Mouse (Mus musculus) 3T3-L1 (cell line): ENCODE data around the gene Scrn2.
A peak's percentile ranks its signal among the peaks of the same experiment; 100 is the strongest.

Source experiments
- DNase-seq: peaks from one replicate; pipeline ENCODE4 v3.0.0-alpha.2; 2015; ENCODE audit warnings: low read depth, low spot score

Gene Scrn2

GRCm38 (mm10) chr11:97050216-97050943 lies 20.6 kb downstream of the Scrn2 start, which contains the start of gene Osbpl7:
Gene Osbpl7, plus strand, starts transcription at chr11:97050628.
- DNase-seq, result peak; percentile 49

GRCm38 (mm10) chr11:97050944-97051586 lies 21.3 kb downstream of the Scrn2 start:
- DNase-seq, result no peak

DNA sequence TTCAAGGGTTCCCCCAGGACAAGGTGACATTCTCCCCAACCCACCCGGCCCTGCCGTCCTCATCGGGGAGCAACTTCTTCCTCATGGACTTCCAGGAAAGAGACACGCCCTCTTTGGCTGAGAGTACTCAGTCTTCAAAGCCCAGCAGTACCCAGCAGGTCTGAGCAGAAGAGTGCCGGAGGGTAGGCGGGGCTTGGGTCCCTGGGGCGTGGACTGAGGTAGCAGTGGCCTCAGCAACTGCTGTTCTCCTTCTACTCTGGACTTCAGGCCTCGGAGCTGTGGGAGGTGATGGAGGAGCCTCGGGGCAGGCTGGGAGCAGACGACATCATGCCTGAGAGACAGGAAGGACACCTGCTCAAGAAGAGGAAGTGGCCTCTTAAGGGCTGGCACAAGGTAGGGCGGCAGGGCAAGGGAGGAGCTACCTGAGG lies 22.5 kb downstream of the Scrn2 start:
- no peak for DNase-seq

- no peak for DNase-seq
Observed at GRCm38 (mm10) chr11:97063274-97063920, 33.7 kb downstream of the Scrn2 start.

GRCm38 (mm10) chr11:97063921-97064295 lies 34.2 kb downstream of the Scrn2 start:
- DNase-seq, result no peak

GRCm38 (mm10) chr11:97065538-97066295 lies 36.0 kb downstream of the Scrn2 start:
- peak; percentile 88 for DNase-seq

GRCm38 (mm10) chr11:97066656-97067360 lies 37.1 kb downstream of the Scrn2 start:
- DNase-seq, result no peak

DNA sequence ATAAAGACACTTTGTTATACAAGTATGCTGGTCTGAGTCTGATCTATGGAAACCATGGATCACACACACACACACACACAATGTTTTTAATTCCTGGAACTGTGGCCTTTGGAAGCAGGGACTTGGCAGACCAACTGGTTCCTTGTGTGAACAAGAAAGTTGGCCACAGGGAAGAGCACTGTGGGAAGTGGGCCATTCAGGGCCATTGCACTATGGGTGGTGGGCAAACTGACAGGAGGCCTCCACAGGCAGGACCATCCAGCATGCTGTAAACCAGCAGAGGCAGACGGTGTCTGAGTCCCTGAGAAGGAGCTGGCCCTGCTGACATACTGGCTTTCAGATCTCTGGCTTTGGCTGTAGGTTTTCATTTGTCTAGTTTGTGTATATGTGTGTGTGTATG lies 39.6 kb downstream of the Scrn2 start:
- DNase-seq, result no peak

- no peak for DNase-seq
Observed at GRCm38 (mm10) chr11:97069770-97070169, 40.0 kb downstream of the Scrn2 start.

DNA sequence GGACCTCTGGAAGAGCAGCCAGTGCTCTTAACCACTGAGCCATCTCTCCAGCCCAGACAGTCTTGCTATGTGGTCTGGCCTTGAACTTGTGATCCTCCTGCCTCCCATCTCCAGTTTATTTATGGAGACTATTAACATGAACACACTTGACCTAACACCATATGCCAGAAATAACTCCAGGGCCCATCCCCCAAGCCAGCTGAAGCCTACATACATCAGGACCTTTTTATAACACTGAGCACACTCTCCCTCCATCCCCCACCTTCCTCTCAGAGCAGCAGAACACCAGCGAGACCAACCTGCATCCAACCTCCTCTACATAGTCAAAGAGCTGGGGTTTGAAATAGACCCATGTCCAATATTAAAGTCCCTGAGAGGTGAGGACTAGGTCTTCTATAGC lies 41.4 kb downstream of the Scrn2 start:
- DNase-seq, result no peak

- DNase-seq, result peak; percentile 82
Observed at GRCm38 (mm10) chr11:97072533-97072932, 42.8 kb downstream of the Scrn2 start.

DNA sequence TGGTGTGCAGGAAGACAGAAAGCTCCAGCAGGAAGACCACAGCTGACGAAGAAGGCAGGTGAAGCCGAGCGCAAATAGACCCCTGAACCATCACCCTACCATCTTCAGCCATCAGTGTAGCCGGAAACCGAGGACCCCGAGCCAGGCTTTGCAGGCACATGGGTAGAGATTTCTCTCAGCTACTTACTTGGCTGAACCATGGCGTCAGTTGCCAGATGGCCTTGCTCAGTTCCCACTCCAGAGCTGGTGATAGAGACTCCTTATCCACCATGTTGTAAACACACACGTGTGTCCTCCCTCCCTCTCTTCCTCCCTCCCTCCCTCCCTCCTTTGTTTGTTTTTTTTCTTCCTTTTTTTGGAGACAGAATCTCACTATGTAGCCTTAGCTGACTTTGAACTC lies 44.5 kb downstream of the Scrn2 start:
- no peak for DNase-seq

DNA sequence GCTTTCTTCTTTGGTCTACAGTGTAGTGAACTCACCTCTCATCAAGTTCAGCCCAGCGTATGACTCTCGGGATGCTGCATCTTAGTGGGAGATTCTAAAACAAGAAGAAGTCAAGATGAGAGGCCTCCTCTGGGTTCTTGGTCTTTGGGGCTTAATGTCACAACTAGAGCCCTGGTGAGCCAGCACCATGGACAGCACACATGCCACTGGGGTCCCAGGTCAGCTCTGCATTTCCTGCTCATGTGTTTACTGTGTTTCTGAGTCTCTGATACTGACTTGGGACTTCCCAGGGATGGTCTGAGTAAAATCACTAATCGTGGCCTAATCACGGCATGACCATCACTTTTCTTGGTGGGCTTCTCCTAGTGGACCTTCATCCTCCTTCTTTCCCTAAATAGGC lies 49.0 kb downstream of the Scrn2 start:
- DNase-seq, result peak; percentile 49

DNA sequence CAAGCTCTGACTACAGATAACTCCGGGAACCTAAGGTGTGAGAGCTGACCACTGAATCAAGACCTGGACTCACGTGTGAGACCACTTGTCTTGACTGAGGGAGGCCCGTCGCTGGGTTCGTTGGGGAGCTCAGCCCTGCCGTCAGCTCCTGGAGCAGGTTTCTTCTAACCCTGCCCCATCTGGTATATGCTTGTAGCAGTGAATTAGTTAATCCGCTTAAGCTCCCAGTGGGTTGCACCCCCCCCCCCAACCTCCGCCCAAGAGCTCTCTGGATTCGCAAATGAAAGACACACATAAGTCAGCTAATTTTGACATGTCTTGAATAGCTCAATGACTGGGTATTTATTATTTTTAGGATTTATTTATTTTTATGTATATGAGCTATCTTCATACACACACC lies 50.6 kb downstream of the Scrn2 start:
- DNase-seq, result no peak

DNA sequence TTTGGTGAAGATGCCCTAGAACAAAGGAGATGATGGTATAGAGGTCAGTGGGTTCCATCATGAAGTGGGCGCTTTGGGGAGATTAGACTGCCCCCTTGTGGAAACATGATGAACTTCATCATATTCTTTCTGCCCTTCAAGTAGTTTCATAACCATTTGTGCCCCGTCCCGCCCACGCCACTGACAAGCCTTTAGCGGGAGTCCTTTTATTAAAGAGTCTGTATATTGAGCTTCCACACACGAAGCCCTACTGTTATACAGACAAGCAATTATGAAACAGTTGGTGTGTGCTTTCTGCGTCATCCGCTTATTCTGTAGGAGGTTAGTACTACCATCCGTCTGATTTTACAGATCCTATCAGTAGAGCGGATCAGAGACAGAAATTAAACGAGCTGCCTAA lies 53.2 kb downstream of the Scrn2 start:
- DNase-seq, result peak; percentile 58
